Mouse (Mus musculus) MEL (cell line): ENCODE measurements around the gene Slc10a6. TPM values are rescaled to one million over a fixed set of nuclear protein-coding genes. Genes with fewer than 3 reads are reported as not detected.

ENCODE experiments used
- DNase-seq: peaks from one replicate; pipeline ENCODE4 v3.0.0; 2011; ENCODE audit warnings: low read depth, low spot score
- H3K27ac ChIP-seq: 2 replicates; pipeline ENCODE4 v1.5.1; 2012; ENCODE audit warnings: low read depth, mild to moderate bottlenecking, control low read depth, low read length, moderate library complexity; ENCODE audit not compliant: control insufficient read depth
- H3K27me3 ChIP-seq, 2 experiments: fragments of 150-350 bp in 1 of 2; sonication (generic) in 1 of 2; 2 replicates each; pipeline ENCODE4 v1.6.1; 2012; ENCODE audit warnings: low read length in 2 of 2, mild to moderate bottlenecking in 2 of 2, improper control_type of control experiment in 1 of 2, moderate library complexity in 1 of 2; ENCODE audit not compliant: insufficient read depth in 2 of 2, control insufficient read depth in 1 of 2
- H3K36me3 ChIP-seq, 2 experiments: 2 replicates each; pipeline ENCODE4 v1.6.1; 2012 to 2014; ENCODE audit warnings: low read length in 2 of 2, improper control_type of control experiment in 1 of 2, inconsistent platforms in 1 of 2, mild to moderate bottlenecking in 1 of 2; ENCODE audit not compliant: insufficient read depth in 2 of 2, control insufficient read depth in 1 of 2
- H3K4me1 ChIP-seq, 2 experiments: fragments of 150-350 bp in 1 of 2; sonication (generic) in 1 of 2; 2 replicates each; pipeline ENCODE4 v1.6.1; 2012; ENCODE audit warnings: low read length in 2 of 2, improper control_type of control experiment in 1 of 2, mild to moderate bottlenecking in 1 of 2; ENCODE audit not compliant: insufficient read depth in 2 of 2, control insufficient read depth in 1 of 2
- H3K4me3 ChIP-seq, 2 experiments: fragments of 150-350 bp in 1 of 2; sonication (generic) in 1 of 2; 2 replicates each; pipeline ENCODE4 v1.5.1; 2012; ENCODE audit warnings: low read depth in 2 of 2, low read length in 2 of 2, mild to moderate bottlenecking in 2 of 2, moderate library complexity in 2 of 2, control low read depth in 1 of 2, improper control_type of control experiment in 1 of 2; ENCODE audit not compliant: control insufficient read depth in 1 of 2, insufficient read depth in 1 of 2
- H3K79me2 ChIP-seq: 2 replicates; pipeline ENCODE4 v1.6.1; 2012; ENCODE audit warnings: mild to moderate bottlenecking, low read length, moderate library complexity; ENCODE audit not compliant: control insufficient read depth, poor library complexity, insufficient read depth
- H3K9ac ChIP-seq: 2 replicates; pipeline ENCODE4 v1.6.1; 2012; ENCODE audit warnings: low read depth, mild to moderate bottlenecking, control low read depth, low read length, moderate library complexity; ENCODE audit not compliant: control insufficient read depth, poor library complexity, severe bottlenecking
- H3K9me3 ChIP-seq: fragments of 150-350 bp; sonication (generic); replicated peaks from 2 replicates; pipeline ENCODE4 v1.6.1; 2012; ENCODE audit warnings: mild to moderate bottlenecking, low read length, improper control_type of control experiment, moderate library complexity; ENCODE audit not compliant: insufficient read depth
- CHD1 ChIP-seq: IDR thresholded peaks from 2 replicates; pipeline ENCODE4 v1.6.1; 2012; ENCODE audit warnings: low read depth, mild to moderate bottlenecking, inconsistent platforms, low read length, improper control_type of control experiment
- CHD2 ChIP-seq: IDR thresholded peaks from 2 replicates; pipeline ENCODE4 v1.6.1; 2011; ENCODE audit warnings: low read length, improper control_type of control experiment
- CTCF ChIP-seq, 3 experiments: IDR thresholded peaks in 2 of 3; conservative IDR thresholded peaks in 1 of 3; 2 replicates each; pipeline ENCODE4 v1.5.1; 2011 to 2012; ENCODE audit warnings: low read length in 3 of 3, low read depth in 2 of 3, mild to moderate bottlenecking in 2 of 3, improper control_type of control experiment in 1 of 3, inconsistent platforms in 1 of 3, mixed read lengths in 1 of 3, moderate library complexity in 1 of 3; ENCODE audit not compliant: control insufficient read depth in 1 of 3, insufficient read depth in 1 of 3, poor library complexity in 1 of 3, severe bottlenecking in 1 of 3
- E2F4 ChIP-seq: IDR thresholded peaks from 2 replicates; pipeline ENCODE4 v1.6.1; 2011; ENCODE audit warnings: low read depth, low read length, improper control_type of control experiment, borderline replicate concordance
- ELF1 ChIP-seq: IDR thresholded peaks from 2 replicates; pipeline ENCODE4 v1.6.1; 2014; ENCODE audit warnings: low read depth, mild to moderate bottlenecking, inconsistent platforms, low read length, improper control_type of control experiment, moderate library complexity
- EP300 ChIP-seq, 2 experiments: IDR thresholded peaks; 2 replicates each; pipeline ENCODE4 v1.6.1; 2011; ENCODE audit warnings: improper control_type of control experiment in 2 of 2, low read length in 2 of 2, low read depth in 1 of 2, mild to moderate bottlenecking in 1 of 2
- ETS1 ChIP-seq: IDR thresholded peaks from 2 replicates; pipeline ENCODE4 v1.6.1; 2012; ENCODE audit warnings: low read depth, mild to moderate bottlenecking, inconsistent platforms, low read length, improper control_type of control experiment, moderate library complexity
- HCFC1 ChIP-seq: IDR thresholded peaks from 2 replicates; pipeline ENCODE4 v1.6.1; 2012; ENCODE audit warnings: low read depth, mild to moderate bottlenecking, inconsistent platforms, low read length, improper control_type of control experiment, moderate library complexity
- KAT2A ChIP-seq: conservative IDR thresholded peaks from 2 replicates; pipeline ENCODE4 v1.6.1; 2012; ENCODE audit warnings: low read depth, low read length, improper control_type of control experiment, inconsistent platforms
- MAFK ChIP-seq: IDR thresholded peaks from 2 replicates; pipeline ENCODE4 v1.6.1; 2011; ENCODE audit warnings: low read depth, mild to moderate bottlenecking, low read length, improper control_type of control experiment, borderline replicate concordance
- MAZ ChIP-seq: IDR thresholded peaks from 2 replicates; pipeline ENCODE4 v1.6.1; 2012; ENCODE audit warnings: low read depth, mild to moderate bottlenecking, inconsistent platforms, low read length, improper control_type of control experiment
- NELFE ChIP-seq: IDR thresholded peaks from 2 replicates; pipeline ENCODE4 v1.6.1; 2011; ENCODE audit warnings: low read depth, low read length, improper control_type of control experiment
- NRF1 ChIP-seq: IDR thresholded peaks from 2 replicates; pipeline ENCODE4 v1.6.1; 2014; ENCODE audit warnings: low read depth, mild to moderate bottlenecking, inconsistent platforms, low read length, improper control_type of control experiment, moderate library complexity; ENCODE audit not compliant: poor library complexity, insufficient read depth, severe bottlenecking
- POLR2A ChIP-seq, 2 experiments: IDR thresholded peaks; 2 replicates each; pipeline ENCODE4 v1.6.1; 2011 to 2012; ENCODE audit warnings: low read length in 2 of 2, mild to moderate bottlenecking in 2 of 2, control low read depth in 1 of 2, improper control_type of control experiment in 1 of 2, low read depth in 1 of 2, moderate library complexity in 1 of 2; ENCODE audit not compliant: control insufficient read depth in 1 of 2, insufficient read depth in 1 of 2, poor library complexity in 1 of 2
- RAD21 ChIP-seq: IDR thresholded peaks from 2 replicates; pipeline ENCODE4 v1.6.1; 2011; ENCODE audit warnings: mild to moderate bottlenecking, low read depth, low read length, improper control_type of control experiment
- SMC3 ChIP-seq: IDR thresholded peaks from 2 replicates; pipeline ENCODE4 v1.6.1; 2011; ENCODE audit warnings: low read depth, low read length, improper control_type of control experiment
- TAL1 ChIP-seq: IDR thresholded peaks from 2 replicates; pipeline ENCODE4 v1.6.1; 2012; ENCODE audit warnings: mild to moderate bottlenecking, inconsistent platforms, low read length, moderate library complexity, mixed read lengths
- TBP ChIP-seq: IDR thresholded peaks from 2 replicates; pipeline ENCODE4 v1.8.0; 2011; ENCODE audit warnings: low read depth, low read length, improper control_type of control experiment
- TCF12 ChIP-seq: IDR thresholded peaks from 2 replicates; pipeline ENCODE4 v1.6.1; 2014; ENCODE audit warnings: low read depth, mild to moderate bottlenecking, inconsistent platforms, low read length, improper control_type of control experiment, moderate library complexity
- USF1 ChIP-seq: IDR thresholded peaks from 2 replicates; pipeline ENCODE4 v1.6.1; 2014; ENCODE audit warnings: low read depth, mild to moderate bottlenecking, inconsistent platforms, low read length, improper control_type of control experiment, moderate library complexity
- USF2 ChIP-seq, 2 experiments: IDR thresholded peaks; 2 replicates each; pipeline ENCODE4 v1.6.1; 2011 to 2012; ENCODE audit warnings: improper control_type of control experiment in 2 of 2, low read length in 2 of 2, borderline replicate concordance in 1 of 2, inconsistent platforms in 1 of 2, low read depth in 1 of 2, mild to moderate bottlenecking in 1 of 2; ENCODE audit not compliant: insufficient read depth in 1 of 2
- ZC3H11A ChIP-seq: IDR thresholded peaks from 2 replicates; pipeline ENCODE4 v1.6.1; 2012; ENCODE audit warnings: low read depth, mild to moderate bottlenecking, inconsistent platforms, low read length, improper control_type of control experiment
- ZMIZ1 ChIP-seq: IDR thresholded peaks from 2 replicates; pipeline ENCODE4 v1.6.1; 2012; ENCODE audit warnings: low read depth, mild to moderate bottlenecking, inconsistent platforms, low read length, improper control_type of control experiment, moderate library complexity
- ZNF384 ChIP-seq: IDR thresholded peaks from 2 replicates; pipeline ENCODE4 v1.6.1; 2012; ENCODE audit warnings: low read depth, mild to moderate bottlenecking, inconsistent platforms, low read length, improper control_type of control experiment
- polyA plus RNA-seq, 2 experiments: library from polyadenylated mRNA; stranded (reverse) in 1 of 2; unstranded in 1 of 2; fragments of >175 nt in 1 of 2; fragments of >200 nt in 1 of 2; gene quantifications; 2 replicates each; pipeline versions ENCODE4 v1.2.1 to v1.2.4; 2012; ENCODE audit warnings: low replicate concordance in 2 of 2, low read depth in 1 of 2; ENCODE audit not compliant: insufficient read length in 2 of 2, insufficient read depth in 1 of 2, missing spikeins in 1 of 2
- total RNA-seq: library from RNA; depleted of rRNA; stranded (reverse); fragments of 300-350 nt; gene quantifications from 2 replicates; pipeline ENCODE4 v1.2.3, GENCODE M21; 2012

The Slc10a6 gene
- total and polyA plus RNA-seq, 3 experiments = not detected

DNA sequence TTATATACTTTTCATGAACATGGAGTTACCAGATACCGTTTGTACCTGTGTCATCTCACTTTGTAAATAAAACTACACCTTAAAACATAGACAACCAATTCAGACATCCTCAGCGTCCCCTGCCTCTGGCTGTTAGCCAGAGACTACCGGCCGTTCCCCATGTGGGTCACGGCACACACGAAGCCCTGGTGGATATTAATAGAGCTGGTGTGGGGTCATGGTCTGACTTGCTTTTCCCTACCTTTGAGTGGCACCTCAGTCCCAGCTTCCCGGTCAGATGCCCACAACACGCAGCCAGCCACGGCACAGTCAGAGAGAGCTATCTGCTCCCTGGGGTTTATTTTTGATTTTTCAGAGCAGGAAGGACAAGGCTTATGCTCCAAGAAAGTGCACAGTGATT is 30.9 kb downstream of the Slc10a6 start:
- DNase-seq = no peak
- Histone ChIP-seq H3K36me3 (no peaks in the 10 kb centered on the region), H3K9me3 (no peaks in the 10 kb centered on the region), H3K9ac (no peak overlapping the region), H3K4me3 (no peak overlapping the region), H3K27ac (no peak overlapping the region), H3K27me3 (no peaks in the 10 kb centered on the region), H3K4me1 (no peaks in the 10 kb centered on the region), H3K79me2 (no peaks in the 10 kb centered on the region)
- TF ChIP-seq ETS1 = no peak
- TF ChIP-seq KAT2A = no peak
- no peak for TF ChIP-seq E2F4
- TF ChIP-seq USF1 = no peak
- no peak for TF ChIP-seq TCF12
- TF ChIP-seq SMC3 = no peak
- TF ChIP-seq ELF1 = no peak
- TF ChIP-seq NRF1 = no peak
- TF ChIP-seq USF2 (IDR thresholded peaks at IDR 0.05; ENCODE audit: borderline replicate concordance in 1 of 2, insufficient read depth in 1 of 2, low read depth in 1 of 2, low read length in 2 of 2) = no peak
- no peak for TF ChIP-seq TAL1
- no peak for TF ChIP-seq POLR2A (IDR thresholded peaks at IDR 0.05; ENCODE audit: control insufficient read depth in 1 of 2, insufficient read depth in 1 of 2, low read depth in 1 of 2, low read length in 2 of 2, poor library complexity in 1 of 2)
- no peak for TF ChIP-seq TBP
- TF ChIP-seq NELFE = no peak
- no peak for TF ChIP-seq MAFK
- no peak for TF ChIP-seq CHD1
- TF ChIP-seq CTCF (IDR thresholded peaks at IDR 0.05 in 2 of 3, conservative IDR thresholded peaks at IDR 0.05 in 1 of 3; ENCODE audit: control insufficient read depth in 1 of 3, insufficient read depth in 1 of 3, low read depth in 2 of 3, low read length in 3 of 3, poor library complexity in 1 of 3, severe bottlenecking in 1 of 3) = no peak

DNA sequence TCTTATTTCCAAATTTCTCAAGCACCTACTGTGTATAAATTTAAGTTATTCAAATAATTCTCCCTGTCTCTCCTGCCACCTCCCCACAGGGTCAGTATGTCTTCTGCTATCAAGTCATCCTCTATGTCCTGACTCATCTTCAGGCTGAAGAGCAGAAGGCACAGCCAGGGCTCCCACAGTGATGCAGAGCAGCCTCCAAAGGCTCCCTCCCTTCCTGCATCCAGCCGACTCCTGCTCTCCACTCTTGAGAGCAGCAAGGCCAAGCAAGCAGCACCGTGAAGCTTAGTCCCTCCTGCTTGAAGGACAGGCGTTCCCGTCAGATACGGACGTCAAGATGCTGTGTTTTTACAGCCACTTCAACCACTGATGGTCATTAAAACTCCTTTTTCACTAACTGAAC is 31.6 kb downstream of the Slc10a6 start:
- no peak for DNase-seq
- Histone ChIP-seq H3K27ac (no peak overlapping the region), H3K4me1 (no peaks in the 10 kb centered on the region), H3K4me3 (no peak overlapping the region), H3K9me3 (no peaks in the 10 kb centered on the region), H3K27me3 (no peaks in the 10 kb centered on the region), H3K9ac (no peak overlapping the region), H3K36me3 (no peaks in the 10 kb centered on the region)
- TF ChIP-seq EP300 (IDR thresholded peaks at IDR 0.05; ENCODE audit: low read depth in 1 of 2, low read length in 2 of 2) = no peak
- no peak for TF ChIP-seq NRF1
- no peak for TF ChIP-seq HCFC1
- no peak for TF ChIP-seq ZNF384
- TF ChIP-seq MAZ = no peak
- TF ChIP-seq USF2 (IDR thresholded peaks at IDR 0.05; ENCODE audit: borderline replicate concordance in 1 of 2, insufficient read depth in 1 of 2, low read depth in 1 of 2, low read length in 2 of 2) = no peak
- TF ChIP-seq ZC3H11A = no peak
- TF ChIP-seq CTCF (IDR thresholded peaks at IDR 0.05 in 2 of 3, conservative IDR thresholded peaks at IDR 0.05 in 1 of 3; ENCODE audit: control insufficient read depth in 1 of 3, insufficient read depth in 1 of 3, low read depth in 2 of 3, low read length in 3 of 3, poor library complexity in 1 of 3, severe bottlenecking in 1 of 3) = no peak
- TF ChIP-seq ZMIZ1 = no peak
- TF ChIP-seq MAFK = no peak
- TF ChIP-seq SMC3 = no peak
- no peak for TF ChIP-seq RAD21
- TF ChIP-seq CHD2 = no peak
- no peak for TF ChIP-seq TBP
- TF ChIP-seq ELF1 = no peak
- TF ChIP-seq, all 39 proteins: peak for 0
- no peaks in the 10 kb centered on the region for H3K79me2 ChIP-seq
